Mouse (Mus musculus) right cerebral cortex, adult 18-20 months (tissue): ENCODE results near the gene C1galt1.

ENCODE experiments used
- DNase-seq: peaks from one replicate; pipeline ENCODE4 v3.0.0; 2022; ENCODE audit warnings: mixed read lengths

Gene C1galt1

DNA sequence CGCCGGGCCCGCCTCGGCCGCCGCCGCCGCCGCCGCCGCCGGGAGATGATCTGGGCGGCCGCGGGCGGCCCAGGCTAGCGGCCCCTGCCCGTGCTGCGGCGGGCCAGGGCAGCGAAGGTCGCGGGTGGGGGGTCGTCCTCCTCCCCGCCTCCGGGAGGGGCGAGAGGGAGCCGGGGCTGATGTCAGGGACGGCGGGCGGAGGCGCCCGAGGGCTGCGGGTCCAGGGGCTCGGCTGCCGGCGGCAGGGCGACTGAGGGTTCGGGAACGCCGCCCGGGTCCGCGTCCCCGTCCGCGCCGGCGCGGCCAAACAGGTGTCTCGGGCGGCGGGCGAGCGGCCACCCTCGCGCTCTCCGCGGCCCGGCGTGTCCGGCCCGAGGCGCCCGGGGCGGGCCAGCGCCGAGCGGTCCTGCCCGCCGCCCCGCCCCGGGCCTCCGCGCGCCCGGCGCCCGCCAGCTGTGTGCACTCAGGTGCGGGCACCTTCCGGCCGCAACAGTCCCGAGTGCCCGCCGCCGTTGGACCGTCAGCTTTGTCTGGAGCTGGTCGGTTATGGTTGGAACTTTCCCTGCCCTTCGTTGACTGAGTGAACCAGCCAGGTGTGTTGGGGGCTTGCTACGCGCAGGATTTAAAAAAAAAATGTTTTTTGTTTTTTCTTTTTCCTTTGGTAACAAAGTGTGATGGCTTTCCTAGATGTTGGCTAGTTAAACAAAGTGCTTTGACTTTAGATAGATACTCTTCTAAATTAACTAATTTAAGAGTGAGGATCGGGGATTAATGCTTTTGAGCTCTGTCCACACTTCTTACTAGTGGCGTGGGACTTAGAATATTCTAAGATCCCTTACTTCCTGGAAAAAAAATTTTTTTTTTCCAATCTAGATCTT, at the start of gene C1galt1:
TSS of gene C1galt1 (plus strand) at position 41 of the 878 bp plus-strand sequence.
- no peak for DNase-seq

DNA sequence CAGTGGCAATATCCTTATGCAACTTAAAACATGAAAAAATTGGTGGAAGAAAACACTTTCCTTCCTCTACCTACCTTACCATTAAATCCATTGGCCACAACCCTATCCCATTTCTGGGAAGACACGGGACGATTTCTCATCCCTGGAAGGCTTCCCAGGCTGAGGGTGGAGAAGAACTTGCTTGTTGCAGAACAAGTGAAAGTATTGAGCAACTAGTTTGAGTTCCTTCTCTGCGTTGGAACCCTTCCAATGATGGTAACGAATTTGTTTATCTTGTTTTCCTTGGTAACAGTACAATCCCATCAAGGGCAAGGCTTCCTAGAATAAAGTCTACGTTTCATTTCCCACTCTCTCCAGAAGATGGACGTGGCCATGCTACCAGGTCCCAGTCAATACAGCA, 44.7 kb upstream of the C1galt1 start:
- no peak for DNase-seq

DNA sequence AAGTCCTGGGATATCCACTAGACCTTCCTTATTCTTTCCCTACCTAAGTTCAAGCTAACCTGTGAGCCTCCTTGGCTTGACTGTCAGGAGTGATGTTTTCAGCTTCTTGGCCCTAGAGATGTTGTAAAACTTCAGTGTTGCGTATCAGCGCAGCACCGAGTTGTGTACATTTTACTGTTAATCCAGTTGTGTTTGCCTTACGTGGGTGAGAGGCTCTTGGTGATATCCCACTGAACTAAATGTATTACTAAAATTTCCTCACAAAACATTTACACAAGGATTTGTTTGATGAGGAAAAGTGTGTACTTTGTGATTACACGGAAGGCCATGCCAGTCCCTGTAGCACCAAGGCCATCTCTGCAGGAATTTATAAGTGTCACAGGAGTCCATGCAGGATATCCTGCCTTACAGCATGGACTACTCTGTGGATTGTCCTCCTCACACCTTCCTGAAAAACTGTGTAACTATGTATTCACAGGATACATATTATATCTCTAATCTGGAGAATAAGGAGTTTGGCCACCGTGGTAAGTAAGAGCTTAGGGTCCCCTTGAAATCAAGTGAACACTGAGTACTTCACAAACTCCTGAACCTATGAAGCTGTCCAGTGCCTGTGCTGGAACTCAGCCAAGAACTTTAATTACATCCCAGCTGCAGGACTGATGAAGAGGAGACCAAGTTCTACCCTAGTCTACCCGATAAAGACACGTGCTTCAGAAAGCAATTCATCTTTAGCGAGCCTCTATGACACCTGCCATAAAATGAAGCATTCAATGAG, 40.7 kb upstream of the C1galt1 start:
- no peak for DNase-seq

- DNase-seq: no peak
Measured at GRCm38 (mm10) chr6:7814146-7814545, 30.5 kb upstream of the C1galt1 start.

- DNase-seq: no peak
Measured at GRCm38 (mm10) chr6:7816233-7816632, 28.4 kb upstream of the C1galt1 start.

DNA sequence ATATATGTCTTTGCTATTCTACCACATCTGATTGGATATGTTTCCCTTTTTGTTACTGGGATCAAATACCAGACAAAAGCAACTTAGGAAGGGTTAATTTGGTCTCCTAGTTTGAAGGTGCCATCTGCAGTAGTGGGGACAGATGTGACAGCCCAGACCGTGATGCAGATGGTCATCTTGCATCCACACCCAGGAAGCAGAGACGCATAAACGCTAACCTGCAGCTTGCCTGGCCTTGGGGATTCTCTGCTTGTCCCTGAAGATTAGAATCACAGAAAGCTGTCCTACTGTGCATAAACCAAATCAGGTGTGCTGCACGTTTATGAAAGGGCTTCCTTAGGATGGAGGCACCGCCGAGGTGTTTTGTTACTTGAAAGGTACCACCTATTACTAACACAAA, 22.0 kb upstream of the C1galt1 start:
- DNase-seq: no peak

- no peak for DNase-seq
Measured at GRCm38 (mm10) chr6:7830793-7831192, 13.8 kb upstream of the C1galt1 start.

DNA sequence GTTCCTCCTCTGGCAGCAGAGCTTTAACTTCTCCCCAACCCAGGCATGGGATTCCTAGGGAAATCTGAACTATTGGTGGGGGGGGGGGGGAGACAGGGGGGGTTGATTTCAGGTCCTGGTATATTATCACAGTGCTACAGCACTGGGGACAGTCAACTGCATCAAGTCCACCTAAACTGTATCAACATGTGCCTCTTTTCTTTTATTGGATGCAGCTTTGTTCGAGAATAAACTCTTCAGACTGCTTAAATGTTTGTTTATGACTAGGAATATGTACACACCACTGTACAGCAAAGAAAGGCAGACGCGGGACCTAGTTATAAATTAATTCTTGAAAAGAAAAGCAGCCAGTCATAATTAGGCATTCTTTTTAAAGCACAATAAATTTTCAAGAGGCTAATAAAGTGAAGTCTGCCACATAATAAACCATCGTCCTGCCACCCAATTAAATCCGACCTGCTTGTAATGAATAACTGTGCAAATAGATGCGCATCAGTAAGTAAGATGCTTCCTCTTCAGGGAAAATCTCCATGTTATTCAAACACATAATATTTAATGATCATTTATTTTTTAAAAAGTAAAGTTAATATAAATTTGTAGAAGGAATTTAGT, 12.0 kb upstream of the C1galt1 start:
- no peak for DNase-seq

DNA sequence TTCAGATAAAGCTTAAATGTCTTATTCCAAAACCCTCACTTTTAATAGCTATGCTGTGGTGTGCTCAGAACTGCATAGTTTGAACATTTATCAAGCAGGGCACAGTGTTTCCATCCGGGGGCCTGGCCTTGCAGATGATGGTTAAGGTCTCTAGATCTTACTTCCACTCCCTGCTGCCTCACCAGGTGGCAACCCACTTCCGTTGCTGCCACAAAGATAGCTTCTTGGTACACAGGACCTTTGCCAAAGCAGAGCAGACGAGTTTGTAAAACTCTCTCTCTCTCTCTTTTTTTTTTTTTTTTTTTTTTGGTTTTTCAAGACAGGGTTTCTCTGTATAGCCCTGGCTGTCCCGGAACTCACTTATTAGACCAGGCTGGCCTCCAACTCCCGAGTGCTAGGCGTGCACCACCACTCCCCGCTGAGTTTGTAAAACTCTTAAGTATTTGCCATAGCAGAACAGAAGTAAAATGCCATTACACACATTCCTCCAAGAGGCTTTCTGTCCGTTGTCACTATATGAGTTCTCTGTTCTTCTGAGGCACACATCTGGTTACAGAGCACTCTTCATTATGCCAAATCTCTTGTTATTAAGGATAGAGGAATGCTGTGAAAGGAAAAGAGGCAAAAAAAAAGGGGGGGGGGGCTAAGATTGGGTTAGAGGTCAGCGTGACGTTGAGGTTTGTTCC, 773 bp upstream of the C1galt1 start:
- no peak for DNase-seq

DNA sequence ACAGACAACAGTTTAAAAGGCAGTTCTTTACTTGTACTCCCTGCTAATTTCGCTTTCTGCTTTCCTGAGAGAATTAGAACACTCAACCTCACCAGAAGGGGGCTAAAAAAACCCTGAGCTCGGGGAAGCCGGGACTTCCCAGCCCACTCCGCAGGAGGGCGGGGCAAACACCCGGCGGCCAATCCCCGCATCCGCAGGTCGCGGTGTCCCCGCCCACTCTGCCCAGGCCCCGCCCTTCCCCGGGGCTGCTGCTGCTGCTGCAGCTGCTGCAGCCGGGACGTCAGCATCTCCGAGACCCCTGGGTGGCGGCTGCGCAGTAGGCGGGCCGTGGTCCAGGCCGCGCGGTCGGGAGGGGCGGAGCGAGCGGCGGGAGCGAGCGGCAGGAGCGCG, 235 bp upstream of the C1galt1 start:
- DNase-seq: peak; percentile 98

DNA sequence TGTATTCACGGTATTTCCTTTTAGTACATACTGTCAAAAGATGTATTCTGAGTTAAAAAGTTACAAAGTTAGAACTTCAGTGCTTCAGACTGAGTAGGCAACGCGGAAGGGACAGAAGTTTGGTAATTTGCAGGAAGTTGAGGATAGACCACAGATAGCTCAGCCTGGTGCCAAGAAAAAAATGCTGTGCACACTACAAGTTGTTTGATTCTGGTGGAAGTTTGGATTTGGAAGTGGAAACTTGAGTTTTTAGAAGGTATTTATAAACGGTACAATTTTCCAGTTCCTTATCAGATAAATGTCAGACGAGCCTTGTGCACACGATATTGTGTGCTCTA, 1.0 kb downstream of the C1galt1 start:
- no peak for DNase-seq

DNA sequence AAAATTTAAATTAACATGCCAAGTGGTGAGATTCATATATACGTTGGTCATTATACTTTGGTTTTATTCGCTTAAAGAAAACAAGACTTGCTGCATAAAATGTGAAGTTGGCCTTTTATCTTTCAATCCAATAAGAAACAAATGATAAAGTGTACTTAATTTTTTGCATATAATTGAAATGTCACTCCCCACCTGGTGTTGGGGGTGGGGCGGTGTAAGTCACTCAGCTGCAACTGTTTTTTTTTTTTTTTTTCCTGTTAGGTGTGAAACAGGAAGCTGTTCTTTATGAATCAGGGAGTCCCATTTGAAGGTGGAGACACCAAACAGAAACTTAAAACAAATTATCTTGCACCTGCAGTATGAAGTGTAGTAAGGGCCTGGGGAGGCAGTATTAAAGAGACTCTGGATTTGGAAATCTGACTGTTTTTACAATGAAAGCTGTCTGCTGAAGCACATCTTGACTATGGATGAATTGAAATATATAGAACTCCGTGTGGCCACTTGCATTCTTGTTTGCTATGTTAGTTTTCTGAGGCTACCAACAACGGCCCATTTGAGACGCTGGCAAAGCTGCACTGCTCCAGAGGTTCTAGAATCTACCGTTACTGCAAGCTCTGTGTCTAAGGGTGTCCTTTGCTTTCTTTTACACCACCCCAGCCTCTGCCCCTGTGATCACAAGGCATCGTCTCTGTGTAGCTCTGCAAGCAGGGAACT, 2.2 kb downstream of the C1galt1 start:
- no peak for DNase-seq

DNA sequence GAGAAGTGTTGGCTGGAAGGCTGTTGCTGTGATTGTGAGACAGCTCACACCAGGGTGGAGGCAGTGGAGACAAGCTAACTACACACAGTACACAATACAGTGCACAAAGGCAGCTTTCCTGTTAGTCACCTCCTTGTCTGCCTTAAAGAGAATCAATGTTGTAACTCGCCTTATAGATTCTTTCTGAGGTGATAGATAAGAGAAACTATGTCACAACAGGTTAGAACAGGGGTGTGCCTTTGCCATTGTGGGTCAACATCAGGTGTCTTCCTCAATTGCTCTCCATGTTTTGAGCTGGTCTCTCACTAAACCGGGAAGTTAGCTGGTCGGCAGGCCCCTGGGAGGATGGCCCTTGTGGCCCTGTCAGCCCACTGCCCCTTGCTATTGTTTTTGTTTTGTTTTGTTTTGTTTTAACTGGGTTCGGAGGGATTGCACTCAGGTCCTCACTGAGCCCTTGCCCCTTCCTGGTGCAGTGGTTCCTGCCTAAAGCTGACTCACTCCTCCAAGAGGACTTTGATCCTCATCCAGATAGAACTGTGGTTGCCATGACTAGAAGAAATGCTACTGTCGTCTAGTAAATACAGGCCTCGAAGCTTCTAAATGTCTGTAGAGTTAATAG, 3.4 kb downstream of the C1galt1 start:
- DNase-seq: no peak

DNA sequence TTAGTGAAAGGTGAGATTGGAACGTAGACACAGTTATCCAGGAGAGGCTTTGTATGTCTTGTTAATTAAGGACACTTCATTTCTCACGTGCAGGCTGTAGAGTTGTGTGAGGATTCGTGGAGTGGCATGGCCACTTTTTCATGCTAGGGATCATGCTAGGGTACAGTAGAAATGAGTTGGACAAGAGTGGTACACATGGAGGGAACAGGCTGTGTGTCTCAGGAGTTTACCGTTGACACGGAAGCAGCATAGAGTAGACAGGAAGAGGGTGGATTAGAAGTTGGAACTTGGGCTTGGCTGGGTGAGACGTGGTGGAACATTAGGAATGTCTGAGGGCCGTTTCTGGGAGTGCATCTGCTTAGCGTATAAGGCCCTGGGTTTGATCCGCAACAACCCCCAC, 4.1 kb downstream of the C1galt1 start:
- no peak for DNase-seq

GRCm38 (mm10) chr6:7851036-7851435, 6.4 kb downstream of the C1galt1 start:
- no peak for DNase-seq

GRCm38 (mm10) chr6:7852919-7853318, 8.3 kb downstream of the C1galt1 start:
- DNase-seq: no peak

DNA sequence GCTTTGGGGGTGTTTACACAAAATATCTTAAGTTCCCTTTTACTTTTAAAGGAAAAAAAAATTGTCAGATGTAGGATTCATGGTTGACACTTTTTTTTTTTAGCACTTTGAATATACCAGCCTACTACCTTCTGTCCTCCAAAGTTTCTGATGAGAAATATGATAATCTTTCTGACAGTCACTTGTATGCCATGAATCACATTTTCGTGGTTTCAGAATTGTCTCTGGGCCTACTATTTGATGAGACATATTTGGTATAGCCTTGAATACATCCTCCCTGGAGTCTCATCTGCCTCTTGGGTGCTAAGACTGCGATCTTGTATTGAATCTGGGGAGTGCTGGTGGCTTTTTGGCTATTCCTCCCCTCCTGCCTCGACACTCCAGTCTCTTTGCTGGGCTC, 8.8 kb downstream of the C1galt1 start:
- DNase-seq: no peak

- DNase-seq: no peak
Measured at GRCm38 (mm10) chr6:7856682-7857290, 12.1 kb downstream of the C1galt1 start.

DNA sequence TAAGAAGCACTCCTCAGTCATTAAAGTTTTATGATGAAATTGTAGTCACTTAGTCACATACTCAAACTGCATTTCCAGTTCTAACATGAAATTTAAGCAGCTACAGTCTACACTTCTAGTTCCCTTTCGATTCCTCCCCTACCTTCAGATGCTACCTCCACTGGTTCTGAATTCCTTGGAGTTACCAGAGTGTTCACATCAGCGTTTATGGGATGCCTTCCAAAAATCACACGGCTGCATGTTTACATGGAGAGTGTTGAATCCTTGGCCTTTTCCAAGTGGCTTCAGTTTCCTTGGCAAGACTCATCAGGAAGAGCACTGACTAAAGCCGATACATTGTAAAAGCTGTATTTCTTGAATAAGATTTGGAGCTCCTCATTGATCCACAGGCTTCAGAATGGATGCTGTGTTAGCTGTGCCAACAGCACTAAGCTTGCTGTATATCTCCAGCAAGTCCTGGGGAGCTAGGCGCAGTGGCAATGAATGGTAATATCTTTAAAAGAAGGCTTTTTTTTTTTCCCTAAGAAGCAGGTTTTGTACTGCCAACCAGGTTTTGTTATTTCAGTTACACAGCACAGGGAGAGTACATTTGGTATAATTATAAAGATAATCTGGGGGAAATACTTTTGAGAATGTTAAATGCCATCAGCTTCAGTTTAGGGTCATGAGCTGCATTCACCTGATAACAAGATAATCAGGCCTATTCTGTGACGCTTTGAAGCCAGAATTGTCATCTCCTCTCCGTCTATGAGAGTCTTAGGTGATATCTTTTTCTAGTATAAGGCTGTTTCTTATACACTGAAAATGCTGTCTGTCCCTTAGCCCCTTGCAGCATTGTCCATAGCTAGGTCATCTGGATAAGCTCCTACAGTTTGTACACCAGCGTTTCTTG, 13.0 kb downstream of the C1galt1 start:
- no peak for DNase-seq

DNA sequence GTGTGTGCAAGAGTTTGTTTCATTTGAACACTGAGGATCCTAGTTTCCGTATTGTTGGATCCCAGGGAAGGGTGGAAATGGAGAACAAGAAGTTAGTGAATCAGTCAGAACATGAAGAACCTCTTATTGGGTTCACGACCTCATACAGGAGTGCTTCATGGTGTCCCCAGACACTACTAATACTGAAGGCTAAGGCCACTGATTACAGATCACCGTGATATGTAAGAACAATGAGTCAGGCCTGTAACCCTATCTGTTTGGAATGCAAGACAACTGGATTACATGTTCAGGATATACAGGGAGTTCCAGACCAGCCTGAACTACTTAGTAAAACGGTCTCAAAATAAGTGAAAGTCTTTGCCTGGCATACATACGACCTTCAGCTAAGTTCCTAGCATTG, 13.9 kb downstream of the C1galt1 start:
- DNase-seq: no peak

GRCm38 (mm10) chr6:7859161-7859560, 14.5 kb downstream of the C1galt1 start:
- DNase-seq: no peak
